Mouse (Mus musculus): ENCODE measurements at regions not wholly inside any gene's neighbourhood (a gene's known extent, or its start where the extent isn't known, plus 50 kb on each side); places are given as distances from the start of the nearest gene placed in this dataset.

GRCm38 (mm10) chr15:74453810-74454209 lies 182.3 kb downstream of the Mroh4 start:
- Histone ChIP-seq H3K9me3 (ENCODE audit: control insufficient read depth, low read length) (no peaks in the 10 kb centered on the region), H3K4me2 (ENCODE audit: low read length) (no peak overlapping the region), H3K4me1 (ENCODE audit: control insufficient read depth in 2 of 2, insufficient read depth in 2 of 2, low read length in 2 of 2) (peaks cover 7 to 12% of the 10 kb centered on the region in 2 experiments; a peak in 2 of 4 replicates)

GRCm38 (mm10) chr15:74452426-74452825 lies 183.7 kb downstream of the Mroh4 start:
- Histone ChIP-seq H3K9ac (ENCODE audit: low read length) (no peak overlapping the region), H3K9me3 (ENCODE audit: control insufficient read depth, low read length) (no peaks in the 10 kb centered on the region), H3K4me1 (ENCODE audit: control insufficient read depth in 2 of 2, insufficient read depth in 2 of 2, low read length in 2 of 2) (peaks cover 7 to 12% of the 10 kb centered on the region in 2 experiments; a peak in 2 of 4 replicates), H3K4me2 (ENCODE audit: low read length) (no peak overlapping the region), H3K27me3 (ENCODE audit: control insufficient read depth, insufficient read depth, low read length) (0 out of 2 replicates have a peak, but pooled peaks cover 3% of the 10 kb centered on the region), H3K27ac (replicated peaks in 1 of 2; ENCODE audit: control insufficient read depth in 1 of 2, insufficient read depth in 1 of 2, low read depth in 2 of 2, low read length in 2 of 2) (no peak overlapping the region), H3K36me3 (ENCODE audit: control insufficient read depth, insufficient read depth, low read length) (no peaks in the 10 kb centered on the region), H3K4me3 (ENCODE audit: control insufficient read depth in 1 of 2, insufficient read depth in 1 of 2, low read depth in 1 of 2, low read length in 2 of 2) (no peak overlapping the region)
- no peak for ATAC-seq (ENCODE audit: insufficient number of reproducible peaks, insufficient read depth, low FRiP score, low read depth)
- WGBS = 85% methylated on average over 3 of the region's 3 CpGs

More at GRCm38 (mm10) chr15:74453810-74454209, 182.3 kb downstream of the Mroh4 start:
- Histone ChIP-seq H3K4me3 (ENCODE audit: control insufficient read depth in 1 of 2, insufficient read depth in 1 of 2, low read depth in 1 of 2, low read length in 2 of 2) (no peak overlapping the region), H3K36me3 (ENCODE audit: control insufficient read depth, insufficient read depth, low read length) (no peaks in the 10 kb centered on the region), H3K27me3 (ENCODE audit: control insufficient read depth, insufficient read depth, low read length) (0 out of 2 replicates have a peak, but pooled peaks cover 3% of the 10 kb centered on the region), H3K27ac (replicated peaks in 1 of 2; ENCODE audit: control insufficient read depth in 1 of 2, insufficient read depth in 1 of 2, low read depth in 2 of 2, low read length in 2 of 2) (no peak overlapping the region), H3K9ac (ENCODE audit: low read length) (no peak overlapping the region)
- no peak for ATAC-seq (ENCODE audit: insufficient number of reproducible peaks, insufficient read depth, low FRiP score, low read depth)
- 71% methylated on average over 6 of the region's 6 CpGs for WGBS

- ATAC-seq (ENCODE audit: insufficient number of reproducible peaks, insufficient read depth, low FRiP score, low read depth) = no peak
- Histone ChIP-seq H3K4me1 (ENCODE audit: control insufficient read depth in 2 of 2, insufficient read depth in 2 of 2, low read length in 2 of 2) (no peaks in the 10 kb centered on the region; a peak in 1 of 4 replicates), H3K9ac (ENCODE audit: low read length) (no peak overlapping the region), H3K36me3 (ENCODE audit: control insufficient read depth, insufficient read depth, low read length) (no peaks in the 10 kb centered on the region), H3K4me2 (ENCODE audit: low read length) (no peak overlapping the region), H3K9me3 (ENCODE audit: control insufficient read depth, low read length) (no peaks in the 10 kb centered on the region), H3K27ac (replicated peaks in 1 of 2; ENCODE audit: control insufficient read depth in 1 of 2, insufficient read depth in 1 of 2, low read depth in 2 of 2, low read length in 2 of 2) (no peak overlapping the region), H3K4me3 (ENCODE audit: control insufficient read depth in 1 of 2, insufficient read depth in 1 of 2, low read depth in 1 of 2, low read length in 2 of 2) (no peak overlapping the region), H3K27me3 (ENCODE audit: control insufficient read depth, insufficient read depth, low read length) (no peaks in the 10 kb centered on the region)
- WGBS = 75% methylated on average over 13 of the region's 13 CpGs
Observed at GRCm38 (mm10) chr15:74441889-74442288, 194.3 kb downstream of the Mroh4 start.

GRCm38 (mm10) chr15:74426989-74427388 lies 209.2 kb downstream of the Mroh4 start:
- H3K27ac ChIP-seq (replicated peaks in 1 of 2; ENCODE audit: control insufficient read depth in 1 of 2, insufficient read depth in 1 of 2, low read depth in 2 of 2, low read length in 2 of 2) = no peak overlapping the region
- ATAC-seq (ENCODE audit: insufficient number of reproducible peaks, insufficient read depth, low FRiP score, low read depth) = no peak
- H3K36me3 ChIP-seq (ENCODE audit: control insufficient read depth, insufficient read depth, low read length) = no peaks in the 10 kb centered on the region
- no peak overlapping the region for H3K4me3 ChIP-seq (ENCODE audit: control insufficient read depth in 1 of 2, insufficient read depth in 1 of 2, low read depth in 1 of 2, low read length in 2 of 2)
- H3K9me3 ChIP-seq (ENCODE audit: control insufficient read depth, low read length) = no peaks in the 10 kb centered on the region
- H3K4me1 ChIP-seq (ENCODE audit: control insufficient read depth in 2 of 2, insufficient read depth in 2 of 2, low read length in 2 of 2) = no peaks in the 10 kb centered on the region
- WGBS = 75% methylated on average over 6 of the region's 6 CpGs
- no peak overlapping the region for H3K4me2 ChIP-seq (ENCODE audit: low read length)
- no peak overlapping the region for H3K9ac ChIP-seq (ENCODE audit: low read length)
- H3K27me3 ChIP-seq (ENCODE audit: control insufficient read depth, insufficient read depth, low read length) = no peaks in the 10 kb centered on the region

GRCm38 (mm10) chr15:74423001-74423400 lies 213.2 kb downstream of the Mroh4 start:
- H3K9me3 ChIP-seq (ENCODE audit: control insufficient read depth, low read length) = no peaks in the 10 kb centered on the region
- no peak overlapping the region for H3K9ac ChIP-seq (ENCODE audit: low read length)
- H3K27me3 ChIP-seq (ENCODE audit: control insufficient read depth, insufficient read depth, low read length) = no peaks in the 10 kb centered on the region
- H3K4me1 ChIP-seq (ENCODE audit: control insufficient read depth in 2 of 2, insufficient read depth in 2 of 2, low read length in 2 of 2) = no peaks in the 10 kb centered on the region
- H3K4me2 ChIP-seq (ENCODE audit: low read length) = no peak overlapping the region
- H3K36me3 ChIP-seq (ENCODE audit: control insufficient read depth, insufficient read depth, low read length) = no peaks in the 10 kb centered on the region
- no peak overlapping the region for H3K4me3 ChIP-seq (ENCODE audit: control insufficient read depth in 1 of 2, insufficient read depth in 1 of 2, low read depth in 1 of 2, low read length in 2 of 2)
- 73% methylated on average over 3 of the region's 3 CpGs for WGBS
- H3K27ac ChIP-seq (replicated peaks in 1 of 2; ENCODE audit: control insufficient read depth in 1 of 2, insufficient read depth in 1 of 2, low read depth in 2 of 2, low read length in 2 of 2) = no peak overlapping the region
- ATAC-seq (ENCODE audit: insufficient number of reproducible peaks, insufficient read depth, low FRiP score, low read depth) = no peak

- Histone ChIP-seq H3K4me3 (ENCODE audit: control insufficient read depth in 1 of 2, insufficient read depth in 1 of 2, low read depth in 1 of 2, low read length in 2 of 2) (no peak overlapping the region), H3K4me1 (ENCODE audit: control insufficient read depth in 2 of 2, insufficient read depth in 2 of 2, low read length in 2 of 2) (no peaks in the 10 kb centered on the region), H3K27me3 (ENCODE audit: control insufficient read depth, insufficient read depth, low read length) (no peaks in the 10 kb centered on the region), H3K9me3 (ENCODE audit: control insufficient read depth, low read length) (no peaks in the 10 kb centered on the region), H3K4me2 (ENCODE audit: low read length) (no peak overlapping the region), H3K9ac (ENCODE audit: low read length) (no peak overlapping the region), H3K36me3 (ENCODE audit: control insufficient read depth, insufficient read depth, low read length) (no peaks in the 10 kb centered on the region), H3K27ac (replicated peaks in 1 of 2; ENCODE audit: control insufficient read depth in 1 of 2, insufficient read depth in 1 of 2, low read depth in 2 of 2, low read length in 2 of 2) (no peak overlapping the region)
- WGBS = 54% methylated on average over 8 of the region's 8 CpGs
- no peak for ATAC-seq (ENCODE audit: insufficient number of reproducible peaks, insufficient read depth, low FRiP score, low read depth)
Observed at GRCm38 (mm10) chr15:74420550-74420949, 215.6 kb downstream of the Mroh4 start.

GRCm38 (mm10) chr15:74418635-74419034 lies 217.5 kb downstream of the Mroh4 start:
- no peak for ATAC-seq (ENCODE audit: insufficient number of reproducible peaks, insufficient read depth, low FRiP score, low read depth)
- WGBS = 75% methylated on average over 7 of the region's 7 CpGs
- Histone ChIP-seq H3K36me3 (ENCODE audit: control insufficient read depth, insufficient read depth, low read length) (no peaks in the 10 kb centered on the region), H3K9me3 (ENCODE audit: control insufficient read depth, low read length) (no peaks in the 10 kb centered on the region), H3K4me3 (ENCODE audit: control insufficient read depth in 1 of 2, insufficient read depth in 1 of 2, low read depth in 1 of 2, low read length in 2 of 2) (no peak overlapping the region), H3K27me3 (ENCODE audit: control insufficient read depth, insufficient read depth, low read length) (no peaks in the 10 kb centered on the region), H3K4me2 (ENCODE audit: low read length) (no peak overlapping the region), H3K9ac (ENCODE audit: low read length) (no peak overlapping the region), H3K4me1 (ENCODE audit: control insufficient read depth in 2 of 2, insufficient read depth in 2 of 2, low read length in 2 of 2) (no peaks in the 10 kb centered on the region), H3K27ac (replicated peaks in 1 of 2; ENCODE audit: control insufficient read depth in 1 of 2, insufficient read depth in 1 of 2, low read depth in 2 of 2, low read length in 2 of 2) (no peak overlapping the region)

- Histone ChIP-seq H3K4me2 (ENCODE audit: low read length) (no peak overlapping the region), H3K36me3 (ENCODE audit: control insufficient read depth, insufficient read depth, low read length) (no peaks in the 10 kb centered on the region), H3K9ac (ENCODE audit: low read length) (no peak overlapping the region), H3K9me3 (ENCODE audit: control insufficient read depth, low read length) (no peaks in the 10 kb centered on the region), H3K4me3 (ENCODE audit: control insufficient read depth in 1 of 2, insufficient read depth in 1 of 2, low read depth in 1 of 2, low read length in 2 of 2) (no peak overlapping the region), H3K27me3 (ENCODE audit: control insufficient read depth, insufficient read depth, low read length) (no peaks in the 10 kb centered on the region), H3K27ac (replicated peaks in 1 of 2; ENCODE audit: control insufficient read depth in 1 of 2, insufficient read depth in 1 of 2, low read depth in 2 of 2, low read length in 2 of 2) (no peak overlapping the region), H3K4me1 (ENCODE audit: control insufficient read depth in 2 of 2, insufficient read depth in 2 of 2, low read length in 2 of 2) (peaks cover 0 to 2% of the 10 kb centered on the region in 2 experiments; a peak in 1 of 4 replicates)
- 43% methylated on average over 10 of the region's 10 CpGs for WGBS
- ATAC-seq (ENCODE audit: insufficient number of reproducible peaks, insufficient read depth, low FRiP score, low read depth) = no peak
Observed at GRCm38 (mm10) chr15:74413217-74413616, 222.9 kb downstream of the Mroh4 start.

All from heart, embryonic 14.5 days (tissue).